Mouse (Mus musculus) adipocyte (in vitro differentiated cells): Measurements from ENCODE around the gene Pak1.
A peak's percentile ranks its signal among the peaks of the same experiment; 100 is the strongest.
"Not testable (repeated sequence)": the region's sequence is repeated elsewhere in the genome, so short reads cannot be mapped to it uniquely, and the experiment has no call there.

ENCODE experiments used
- DNase-seq: peaks from one replicate; pipeline ENCODE4 v3.0.0-alpha.2; 2016; ENCODE audit warnings: low spot score

The Pak1 gene

GRCm38 (mm10) chr7:97849557-97849956 lies 61.2 kb downstream of the Pak1 start:
- DNase-seq = not testable (repeated sequence)

GRCm38 (mm10) chr7:97850331-97850730 lies 62.0 kb downstream of the Pak1 start:
- DNase-seq = no peak

GRCm38 (mm10) chr7:97863512-97863911 lies 75.2 kb downstream of the Pak1 start:
- no peak for DNase-seq

- peak; percentile 82 for DNase-seq
Measured at GRCm38 (mm10) chr7:97864531-97864930, 76.2 kb downstream of the Pak1 start.

GRCm38 (mm10) chr7:97867866-97868265 lies 79.5 kb downstream of the Pak1 start:
- no peak for DNase-seq

GRCm38 (mm10) chr7:97868766-97869165 lies 80.4 kb downstream of the Pak1 start:
- no peak for DNase-seq

DNA sequence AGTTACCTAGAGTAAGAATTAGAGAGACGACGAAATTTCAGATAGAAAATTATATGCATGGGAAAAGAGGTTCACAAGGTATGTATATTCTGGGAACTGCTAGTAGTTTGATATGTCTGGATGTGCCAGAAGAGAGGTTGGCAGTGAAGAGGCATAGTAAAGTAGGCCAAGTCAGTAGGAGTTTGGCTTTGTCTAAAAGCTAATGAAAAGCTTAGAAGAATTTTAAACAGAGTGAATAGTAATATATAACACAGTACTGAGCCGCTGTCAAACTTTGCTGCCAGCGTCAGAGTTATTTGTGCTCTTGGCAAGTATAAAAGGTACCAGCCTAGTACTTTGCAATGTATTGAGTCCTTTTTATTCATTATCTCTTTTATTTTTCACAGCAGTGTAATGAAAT lies 84.1 kb downstream of the Pak1 start:
- peak; percentile 12 for DNase-seq

DNA sequence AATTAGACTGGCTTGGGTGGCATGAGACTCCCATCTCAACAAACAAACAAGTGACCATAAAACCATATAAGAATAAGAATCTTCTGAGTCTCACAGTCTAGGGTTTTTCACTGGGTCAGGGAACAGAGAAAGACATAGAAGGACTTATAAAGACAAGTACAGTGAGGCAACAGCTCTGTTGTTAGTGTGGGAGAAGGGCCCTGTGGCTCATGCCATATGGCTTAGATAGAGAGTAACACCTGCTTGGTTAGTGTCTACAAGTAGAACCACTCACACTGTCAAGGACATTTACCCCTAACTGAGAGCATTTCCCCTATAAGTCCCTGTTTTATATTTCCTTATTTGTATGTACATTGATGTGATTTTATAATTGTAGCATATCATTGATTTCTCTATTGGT lies 85.0 kb downstream of the Pak1 start:
- no peak for DNase-seq

DNA sequence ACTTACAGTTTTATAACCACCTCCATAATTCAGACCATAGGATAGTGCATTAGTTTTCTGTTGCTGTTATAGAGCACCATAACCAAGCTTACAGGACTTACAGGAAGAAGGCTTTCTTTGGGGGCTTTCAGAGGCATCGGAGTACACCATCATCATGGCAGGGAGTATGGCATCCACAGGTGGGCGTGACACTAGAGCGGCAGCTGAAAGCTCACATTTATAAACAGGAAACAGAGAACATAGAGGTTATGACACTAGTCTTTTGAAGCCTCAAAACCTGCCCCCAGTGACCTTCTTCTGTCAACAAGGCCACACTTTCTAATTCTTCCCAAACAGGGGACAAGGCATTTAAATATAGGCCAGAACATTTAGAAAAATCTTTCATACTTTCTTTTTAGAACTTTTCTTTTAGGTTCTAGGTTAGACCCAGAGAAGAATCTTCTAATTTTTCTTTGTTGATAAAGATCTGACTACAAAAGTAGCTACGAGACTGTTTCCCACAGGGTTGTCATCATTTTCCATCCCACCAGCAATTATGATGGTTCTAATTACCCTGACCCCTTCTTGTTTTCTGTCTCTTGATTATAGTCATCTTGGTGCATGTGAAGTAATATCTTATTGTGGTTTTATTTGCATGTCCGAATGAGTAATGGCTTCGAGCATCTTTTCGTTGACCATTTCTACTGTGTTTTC lies 89.7 kb downstream of the Pak1 start:
- DNase-seq = no peak

DNA sequence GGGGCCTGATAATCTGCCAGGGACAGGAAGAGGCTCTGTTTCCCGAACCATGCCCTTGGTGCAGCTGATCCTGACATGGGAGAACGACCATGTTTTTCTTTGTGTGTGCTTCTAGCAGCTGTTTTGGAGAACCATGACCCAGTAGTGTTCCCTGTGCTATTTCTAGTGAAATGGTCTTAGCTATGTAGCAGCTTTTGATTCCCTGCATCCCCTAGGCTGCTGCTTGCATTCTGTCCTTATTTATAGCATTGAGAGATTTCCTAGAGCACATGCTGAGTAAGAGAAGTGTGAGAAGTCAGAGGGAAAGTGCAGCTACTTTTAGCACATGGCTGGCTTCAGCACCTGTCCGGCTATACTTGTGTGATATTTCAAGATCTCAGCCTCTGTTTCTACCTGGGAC lies 123.3 kb downstream of the Pak1 start:
- DNase-seq = no peak

- DNase-seq = peak; percentile 35
Measured at GRCm38 (mm10) chr7:97914833-97915516, 126.6 kb downstream of the Pak1 start.

GRCm38 (mm10) chr7:97919742-97920141 lies 131.4 kb downstream of the Pak1 start, which contains the start of gene Gdpd4:
Gdpd4 (plus strand) TSS chr7:97919955.
- DNase-seq = no peak

DNA sequence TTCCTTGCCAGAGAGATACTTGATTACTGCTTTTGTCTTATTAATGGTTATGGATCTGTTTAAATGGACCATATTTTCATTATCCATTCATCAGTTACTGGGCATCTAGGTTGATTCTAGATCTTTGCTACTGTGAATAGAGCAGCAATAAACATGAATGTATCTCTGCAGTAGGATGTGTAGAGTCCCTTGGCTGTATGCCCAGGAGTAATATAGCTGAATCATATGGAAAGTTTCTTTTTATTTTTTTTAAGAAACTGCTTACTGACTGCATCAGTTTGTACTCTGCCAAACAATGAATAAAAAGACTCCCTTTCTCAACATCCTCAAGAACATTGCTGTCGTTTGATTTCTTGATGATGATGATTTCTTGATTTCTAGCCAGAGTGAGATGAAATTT lies 137.5 kb downstream of the Pak1 start:
- DNase-seq = no peak

DNA sequence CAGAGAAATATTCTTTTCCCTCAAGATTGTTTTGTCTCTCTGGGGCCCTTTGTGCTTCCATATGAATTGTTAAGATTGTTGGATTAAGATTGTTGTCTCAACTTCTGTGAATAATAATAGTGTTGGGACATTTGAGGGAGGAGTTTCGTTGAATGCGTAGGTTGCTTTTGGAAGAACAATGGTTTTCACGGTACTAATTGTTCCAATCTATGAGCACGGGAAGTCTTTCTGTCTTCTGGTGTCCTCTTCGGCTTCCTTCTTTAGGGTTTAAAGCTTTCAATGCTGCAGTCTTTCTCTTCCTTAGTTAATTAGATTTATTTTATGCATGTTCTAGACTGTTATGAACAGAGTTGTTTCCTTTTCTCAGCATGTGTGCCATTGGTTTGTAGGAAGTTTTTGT lies 138.6 kb downstream of the Pak1 start:
- DNase-seq = no peak

GRCm38 (mm10) chr7:97944485-97944884 lies 156.1 kb downstream of the Pak1 start:
- no peak for DNase-seq
